Mouse (Mus musculus) spleen, postnatal 4 days (tissue): ENCODE results near the gene Neu2.

Source experiments
- DNase-seq, 2 experiments: peaks; one replicate each; pipeline ENCODE4 v3.0.0; 2022; ENCODE audit warnings: low spot score in 2 of 2

Neu2 gene

GRCm38 (mm10) chr1:87614576-87615295, 105.0 kb downstream of the Neu2 start:
- no peak for DNase-seq

GRCm38 (mm10) chr1:87620211-87620668, 110.6 kb downstream of the Neu2 start, which contains the start of gene Inpp5d:
Inpp5d (plus strand) TSS chr1:87620312.
- DNase-seq: peak; percentile 59 to 80

- no peak for DNase-seq
Measured at GRCm38 (mm10) chr1:87620693-87621092, 111.0 kb downstream of the Neu2 start.

- DNase-seq: peak in 1 of 2 experiments; percentile 20
Measured at GRCm38 (mm10) chr1:87621146-87621857, 111.6 kb downstream of the Neu2 start.

- peak; percentile 26 to 70 for DNase-seq
Measured at GRCm38 (mm10) chr1:87621858-87622279, 112.2 kb downstream of the Neu2 start.

GRCm38 (mm10) chr1:87623977-87624666, 114.4 kb downstream of the Neu2 start:
- DNase-seq: no peak

GRCm38 (mm10) chr1:87624826-87625225, 115.1 kb downstream of the Neu2 start:
- DNase-seq: no peak

GRCm38 (mm10) chr1:87625254-87626025, 115.8 kb downstream of the Neu2 start:
- DNase-seq: no peak

- DNase-seq: peak; percentile 59 to 73
Measured at GRCm38 (mm10) chr1:87626344-87626743, 116.7 kb downstream of the Neu2 start.

- DNase-seq: no peak
Measured at GRCm38 (mm10) chr1:87628085-87628484, 118.4 kb downstream of the Neu2 start.

GRCm38 (mm10) chr1:87631584-87631983, 121.9 kb downstream of the Neu2 start:
- DNase-seq: no peak

GRCm38 (mm10) chr1:87632163-87632562, 122.5 kb downstream of the Neu2 start:
- DNase-seq: no peak

GRCm38 (mm10) chr1:87636716-87637117, 127.0 kb downstream of the Neu2 start:
- DNase-seq: peak in 1 of 2 experiments; percentile 71

- peak; percentile 81 to 87 for DNase-seq
Measured at GRCm38 (mm10) chr1:87637121-87637877, 127.6 kb downstream of the Neu2 start.

GRCm38 (mm10) chr1:87637878-87638600, 128.3 kb downstream of the Neu2 start:
- no peak for DNase-seq

GRCm38 (mm10) chr1:87639724-87640123, 130.0 kb downstream of the Neu2 start:
- DNase-seq: no peak

GRCm38 (mm10) chr1:87640165-87640661, 130.5 kb downstream of the Neu2 start:
- DNase-seq: peak in 1 of 2 experiments; percentile 70

- no peak for DNase-seq
Measured at GRCm38 (mm10) chr1:87643016-87643415, 133.3 kb downstream of the Neu2 start.

- DNase-seq: no peak
Measured at GRCm38 (mm10) chr1:87645041-87645440, 135.4 kb downstream of the Neu2 start.

GRCm38 (mm10) chr1:87645748-87646147, 136.1 kb downstream of the Neu2 start:
- DNase-seq: no peak
